Mouse (Mus musculus) adrenal gland, postnatal 36 days (tissue): Measurements from ENCODE around the gene Ylpm1. TPM values are rescaled to one million over a fixed set of nuclear protein-coding genes. Genes with fewer than 3 reads are reported as not detected.
A peak's percentile ranks its signal among the peaks of the same experiment; 100 is the strongest.

ENCODE experiments used
- DNase-seq, 2 experiments: peaks; one replicate each; pipeline ENCODE4 v3.0.0; 2021; ENCODE audit warnings: mixed read lengths in 1 of 2
- total RNA-seq, 2 experiments: library from RNA; stranded (reverse); gene quantifications; 2 replicates each; pipeline ENCODE4 v1.2.3; 2021

Gene Ylpm1
- total RNA-seq, 2 experiments from 2014 or later, result 48.5 to 52.1 TPM

DNA sequence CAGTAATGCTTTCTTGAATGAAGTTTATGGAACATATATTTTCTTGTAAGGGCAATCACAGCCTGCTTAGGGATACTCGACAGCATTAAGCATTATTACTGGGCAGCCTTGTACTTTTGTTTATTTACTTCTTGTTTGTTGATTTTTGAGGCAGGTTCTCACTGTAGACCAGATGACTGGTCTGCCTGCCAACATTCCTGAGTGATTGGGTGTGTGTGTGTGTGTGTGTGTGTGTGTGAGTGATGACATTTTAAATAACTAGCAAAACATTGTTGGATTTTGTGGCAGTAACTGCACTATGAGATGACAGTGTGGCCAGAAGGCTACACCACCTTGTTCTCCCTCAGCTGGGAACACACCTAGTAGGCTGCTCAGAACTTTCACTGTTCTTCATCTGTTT, 13.7 kb downstream of the Ylpm1 start:
- DNase-seq, result peak in 1 of 2 experiments; percentile 17

DNA sequence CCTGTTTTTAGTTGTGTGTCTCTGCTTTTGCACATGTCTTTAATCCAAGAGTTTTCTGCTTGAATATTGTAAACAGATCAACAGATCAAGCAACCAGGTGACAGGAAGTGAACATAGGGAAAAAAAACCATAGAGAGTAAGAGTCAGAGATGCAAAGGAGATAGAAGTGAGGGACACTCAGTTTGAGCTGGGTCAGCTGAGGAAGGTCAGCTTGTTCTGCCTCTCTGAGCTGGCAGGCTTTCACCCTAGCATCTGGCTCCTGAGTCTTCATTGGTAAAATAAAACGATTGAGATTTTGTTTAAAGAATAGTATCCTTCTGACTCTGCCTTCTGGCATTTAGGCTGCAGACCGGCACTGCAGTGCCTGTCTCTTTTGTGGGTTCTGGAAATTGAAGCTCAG, 14.4 kb downstream of the Ylpm1 start:
- DNase-seq, result peak; percentile 16 to 22

DNA sequence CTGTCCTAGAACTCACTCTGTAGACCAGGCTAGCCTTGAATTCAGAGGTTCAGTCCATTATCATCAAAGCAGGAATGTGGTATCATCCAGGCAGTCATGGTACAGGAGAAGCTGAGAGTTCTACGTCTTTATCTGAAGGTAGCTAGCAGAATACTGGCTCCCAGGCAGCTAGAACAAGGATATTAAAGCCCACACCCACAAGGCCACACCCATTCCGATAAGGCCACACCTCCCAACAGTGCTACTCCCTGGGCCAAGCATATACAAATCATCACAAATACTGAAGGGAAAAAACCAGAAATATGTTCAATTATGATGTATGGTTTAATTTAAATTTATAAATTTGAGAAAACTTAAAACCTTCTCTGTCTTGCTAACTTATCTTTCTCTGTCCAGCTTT, 16.1 kb downstream of the Ylpm1 start:
- DNase-seq, result no peak

DNA sequence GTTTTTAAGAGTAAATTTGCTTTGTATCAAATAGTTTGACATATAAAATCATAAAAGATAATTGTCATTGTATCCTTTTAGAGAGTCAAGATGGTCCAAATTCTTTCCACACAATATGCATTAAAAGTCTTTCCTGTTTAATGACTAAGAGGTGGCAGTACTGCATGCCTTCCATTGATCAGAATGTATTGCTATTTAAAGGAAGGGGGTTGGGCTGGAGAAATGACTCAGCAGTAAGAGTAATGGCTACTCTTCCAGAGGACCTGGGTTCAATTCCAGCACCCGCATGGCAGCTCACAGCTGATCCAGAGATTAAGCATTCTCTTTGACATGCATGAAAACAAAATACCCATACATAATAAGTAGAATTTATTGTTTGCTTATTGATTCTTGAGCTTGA, 25.9 kb downstream of the Ylpm1 start:
- DNase-seq, result no peak

DNA sequence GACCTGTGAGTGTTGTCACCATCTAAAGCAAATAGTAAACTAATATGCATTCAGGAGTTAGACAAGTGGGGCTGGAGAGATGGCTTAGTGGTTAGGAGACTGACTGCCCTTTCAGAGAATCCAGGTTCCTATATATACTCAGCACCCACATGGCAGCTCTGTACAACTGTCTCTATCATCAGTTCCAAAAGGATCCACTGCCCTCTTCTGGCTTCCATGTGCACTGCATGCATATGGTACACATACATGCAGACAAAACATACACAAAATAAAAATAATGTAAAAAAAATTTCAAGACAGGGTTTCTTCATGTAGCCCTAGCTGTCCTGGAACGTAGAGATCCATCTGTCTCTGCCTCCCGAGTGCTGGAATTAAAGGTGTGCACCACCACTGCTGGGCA, 36.6 kb downstream of the Ylpm1 start:
- DNase-seq, result peak; percentile 8 to 29

DNA sequence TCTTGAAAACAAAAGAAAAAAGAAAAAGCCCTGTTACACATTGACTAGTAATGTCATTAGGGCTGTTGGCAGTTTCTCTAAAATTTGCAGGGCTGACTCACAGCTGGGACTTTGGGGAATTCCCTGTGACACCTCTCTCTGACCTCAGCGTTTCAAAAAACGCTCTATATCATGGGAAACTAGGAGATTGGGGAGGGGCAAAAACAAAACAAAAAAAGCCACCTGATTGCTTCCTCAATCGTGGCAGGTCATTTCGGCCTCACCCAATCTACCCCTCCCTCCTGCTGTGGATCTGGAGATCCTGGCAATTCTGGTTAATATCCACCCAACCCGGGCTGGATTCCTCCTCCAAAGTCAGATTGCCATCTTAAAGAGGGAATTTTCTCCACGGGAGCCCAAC, 55.1 kb downstream of the Ylpm1 start:
- DNase-seq, result peak; percentile 2 to 10

DNA sequence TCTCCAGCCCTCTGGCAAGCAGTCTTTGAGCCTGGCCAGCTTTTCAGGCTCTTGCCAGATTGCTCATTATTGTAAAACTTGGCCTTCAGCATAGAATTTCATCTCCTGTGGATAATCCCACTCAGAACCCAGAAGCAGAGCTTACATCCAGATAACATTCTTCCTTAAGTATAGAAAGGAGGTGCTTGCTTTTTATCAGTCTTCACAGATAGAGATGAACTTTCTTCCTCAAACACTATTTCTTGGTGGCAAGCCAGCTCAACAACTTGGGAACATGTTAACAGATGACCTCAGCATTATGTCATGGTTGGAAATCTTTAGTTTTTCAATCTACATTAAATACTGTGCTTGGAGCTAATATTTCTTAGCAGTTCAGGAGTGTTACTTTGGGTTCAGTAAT, 74.9 kb downstream of the Ylpm1 start:
- DNase-seq, result no peak

DNA sequence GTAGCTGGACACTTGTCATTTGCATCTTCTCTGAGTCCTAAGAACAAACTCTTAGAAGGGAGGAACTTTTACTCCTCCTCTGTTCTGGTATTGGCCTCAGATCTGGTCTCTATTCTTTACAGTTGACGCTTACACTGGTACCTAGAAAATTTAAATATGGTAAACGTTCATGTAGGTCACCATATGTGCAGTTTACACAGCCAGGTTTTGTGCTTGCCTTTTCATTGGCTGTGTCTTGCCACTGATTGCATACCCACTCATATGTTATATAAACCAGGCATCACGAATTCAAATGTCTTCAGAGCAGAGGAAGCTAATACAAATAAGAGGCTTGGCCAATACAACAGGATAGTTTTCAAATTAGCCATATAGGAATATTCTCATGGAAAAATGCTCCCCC, 81.0 kb downstream of the Ylpm1 start:
- DNase-seq, result no peak

DNA sequence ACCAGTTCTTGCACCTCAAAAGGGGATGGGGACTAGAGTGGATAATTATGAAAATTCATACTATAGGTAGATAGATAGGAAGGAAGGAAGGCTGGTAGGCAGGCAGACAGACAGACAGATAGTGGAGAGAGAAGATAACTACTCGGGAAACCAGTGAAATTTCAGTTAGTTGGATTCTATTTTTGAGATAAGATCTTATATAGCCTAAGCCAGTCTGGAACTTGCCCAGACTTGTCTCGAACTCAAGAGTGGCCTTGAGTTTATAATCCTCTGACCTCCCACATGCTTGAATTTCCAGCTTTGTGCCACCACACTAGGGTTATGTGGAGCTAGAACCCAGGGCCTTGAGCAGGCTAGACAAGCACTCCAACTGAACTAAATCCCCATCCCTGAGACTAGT, 88.1 kb downstream of the Ylpm1 start:
- no peak for DNase-seq

DNA sequence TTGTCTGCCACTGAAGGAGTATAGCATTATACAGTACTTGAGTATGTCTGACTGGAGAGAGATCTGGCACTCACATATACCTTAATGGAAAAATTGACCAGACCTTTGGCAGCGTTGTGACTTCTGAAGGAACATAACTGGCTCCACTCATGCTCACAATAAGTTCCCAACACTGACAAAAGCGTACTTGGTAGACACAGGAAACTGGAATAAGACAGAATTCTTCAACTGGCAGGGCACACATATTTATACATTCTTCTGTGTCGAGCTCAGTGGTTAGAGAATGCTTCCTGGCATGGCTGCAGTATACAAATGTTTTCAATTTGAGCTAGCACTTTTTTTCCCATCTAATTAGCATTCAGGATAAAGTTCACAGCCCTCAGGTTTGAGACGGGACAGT, 88.8 kb downstream of the Ylpm1 start:
- no peak for DNase-seq

DNA sequence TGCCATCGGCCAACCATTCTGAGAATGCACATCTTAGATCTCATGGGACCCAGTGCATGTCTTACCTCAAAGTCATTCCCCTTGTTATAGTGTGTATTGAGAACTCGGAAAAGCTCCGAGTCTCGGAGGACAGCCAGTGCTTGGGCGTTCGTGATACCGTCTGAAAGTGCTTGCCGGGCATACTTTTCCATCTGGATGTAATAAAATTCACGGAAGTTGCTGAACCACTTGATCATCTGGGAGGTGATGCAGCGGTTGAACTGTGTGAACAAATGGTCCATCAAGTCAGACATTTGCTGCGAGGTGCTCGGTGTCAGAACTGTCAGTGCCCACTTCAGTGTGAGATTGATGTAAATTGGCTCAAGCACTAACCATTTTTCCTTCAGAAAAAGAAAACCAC, 91.7 kb downstream of the Ylpm1 start:
- no peak for DNase-seq

DNA sequence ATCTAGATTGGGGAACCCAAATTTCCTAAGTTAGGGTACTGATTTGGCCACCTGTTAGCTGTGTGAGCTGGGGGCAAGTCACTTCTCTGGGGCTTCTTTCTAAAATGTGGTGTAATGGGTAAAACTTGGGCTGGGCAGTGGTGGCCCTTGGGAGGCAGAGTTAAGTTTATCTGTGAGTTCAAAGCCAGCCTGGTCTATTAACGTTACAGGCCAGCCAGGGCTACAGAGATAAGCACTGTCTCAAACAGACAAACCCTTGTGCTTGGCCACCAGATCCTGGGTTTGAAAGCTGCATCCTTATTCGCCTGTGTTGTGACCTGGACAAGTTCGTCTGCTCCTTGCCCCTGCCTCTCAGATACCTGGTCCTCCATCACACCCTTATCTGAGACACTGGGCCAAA, 95.1 kb downstream of the Ylpm1 start:
- DNase-seq, result no peak

DNA sequence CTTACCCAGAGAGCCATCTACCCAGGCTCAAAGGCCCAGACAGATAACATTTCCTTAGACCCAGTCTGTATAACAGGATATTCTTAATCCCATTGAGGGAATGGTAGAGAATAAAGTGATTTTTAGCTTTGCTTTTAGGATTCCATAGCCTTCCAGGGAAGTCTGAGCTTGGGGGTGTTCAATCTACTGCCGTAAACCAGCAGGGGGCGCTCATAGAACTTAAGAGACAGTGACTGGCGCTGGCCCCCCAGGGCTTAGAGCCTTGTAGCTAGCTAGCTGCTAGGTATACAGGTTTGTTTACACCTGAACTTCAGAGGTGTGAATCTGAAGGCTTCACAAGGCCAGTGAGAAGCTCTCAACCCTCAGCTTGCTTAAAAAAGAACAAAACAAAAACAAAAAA, 96.1 kb downstream of the Ylpm1 start:
- DNase-seq, result peak; percentile 72 to 85

DNA sequence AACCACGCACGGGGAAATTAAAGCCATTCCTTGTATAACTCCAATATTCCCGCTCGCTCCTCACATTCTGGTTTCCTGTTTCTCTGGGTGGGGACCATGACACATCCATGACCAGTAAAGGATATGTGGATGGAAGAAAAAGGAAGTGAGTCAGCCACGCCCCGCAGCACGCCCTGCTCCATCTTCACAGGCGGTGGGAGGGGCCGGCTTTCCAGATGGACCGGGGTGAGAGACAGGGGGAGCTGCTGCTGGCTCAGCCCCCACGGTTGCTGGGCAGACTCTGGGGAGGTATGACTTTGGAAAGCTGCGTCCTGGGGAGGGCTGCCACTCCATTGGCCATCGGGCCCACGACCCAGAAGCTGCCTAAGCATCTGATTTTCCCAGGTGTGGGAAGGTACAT, 97.9 kb downstream of the Ylpm1 start:
- peak; percentile 30 to 53 for DNase-seq

DNA sequence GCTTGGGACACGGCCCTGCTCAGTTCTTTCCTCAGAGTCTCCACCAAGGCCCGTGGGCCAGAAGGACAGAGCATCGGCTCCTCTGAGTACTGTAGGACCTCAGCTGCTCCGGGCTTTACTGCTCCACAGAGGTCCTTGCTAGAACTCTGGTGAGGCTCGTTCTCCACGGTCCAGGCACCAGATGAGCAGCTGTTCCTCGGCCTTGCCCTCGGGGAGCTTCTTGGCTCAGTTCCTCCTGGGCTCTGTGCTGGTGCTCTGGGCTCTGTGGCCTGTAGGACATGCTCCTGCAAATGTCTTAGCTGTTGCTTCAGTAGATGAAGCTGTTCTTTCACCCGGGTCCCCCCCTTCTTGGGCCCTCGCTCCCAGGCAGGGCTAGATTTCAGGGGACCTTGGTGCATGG, 98.6 kb downstream of the Ylpm1 start:
- DNase-seq, result peak; percentile 15 to 32

DNA sequence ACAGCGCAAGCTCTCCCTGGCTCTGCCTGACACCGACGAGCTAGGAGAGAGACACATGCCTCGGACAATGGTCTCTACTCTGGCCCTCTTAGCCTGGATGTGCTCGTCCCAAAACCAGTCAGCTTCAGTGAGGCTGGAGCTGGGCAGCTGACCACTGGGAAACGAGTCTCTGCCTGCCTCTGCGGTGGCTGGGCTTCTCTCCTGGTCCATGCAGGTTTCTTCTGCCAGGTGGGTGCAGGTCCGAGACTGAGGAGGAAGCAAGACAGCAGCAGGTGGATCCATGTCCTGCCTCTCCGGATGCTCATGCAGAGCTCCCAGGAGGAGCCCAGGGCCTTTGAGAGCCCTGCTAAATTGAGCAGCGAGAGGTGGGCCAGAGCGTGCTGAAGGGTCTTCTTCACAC, 99.0 kb downstream of the Ylpm1 start:
- DNase-seq, result no peak

DNA sequence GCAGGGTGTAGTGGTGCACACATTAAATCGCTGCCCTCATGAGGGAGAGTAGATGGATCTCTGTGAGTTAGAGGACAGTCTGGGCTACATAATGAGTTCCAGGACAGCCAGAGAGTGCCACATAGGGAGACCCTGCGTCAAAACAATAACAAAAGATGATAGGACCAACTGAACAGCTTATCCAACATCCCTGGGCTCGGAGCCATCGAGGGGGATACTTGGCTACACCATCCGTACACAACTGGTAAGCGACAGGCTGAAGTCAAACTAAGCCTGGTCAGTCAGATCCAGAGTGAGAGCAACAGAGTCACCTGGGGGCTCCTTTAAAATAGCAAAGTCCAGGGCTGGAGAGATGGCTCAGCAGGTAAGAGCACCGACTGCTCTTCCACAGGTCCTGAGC, 99.7 kb downstream of the Ylpm1 start:
- DNase-seq, result no peak

DNA sequence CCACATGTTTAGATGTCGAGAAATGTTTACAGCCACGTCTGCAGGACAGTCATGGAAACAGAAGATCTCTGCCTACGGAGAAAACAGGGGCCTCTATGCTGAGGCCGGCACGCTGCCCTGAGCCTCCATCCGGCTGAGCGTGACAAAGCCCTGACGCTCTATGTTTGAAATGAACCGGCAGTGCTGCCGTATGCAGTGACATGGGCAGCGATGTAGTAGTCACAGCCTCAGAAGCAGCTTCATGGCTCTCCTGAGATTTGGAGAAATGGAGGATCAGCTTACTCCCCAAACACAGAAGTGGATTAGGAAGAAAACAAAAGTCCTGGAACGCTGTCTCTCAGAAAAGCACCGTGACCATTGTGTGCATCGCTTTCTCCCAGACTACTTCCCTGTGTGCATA, 104.9 kb downstream of the Ylpm1 start:
- no peak for DNase-seq

DNA sequence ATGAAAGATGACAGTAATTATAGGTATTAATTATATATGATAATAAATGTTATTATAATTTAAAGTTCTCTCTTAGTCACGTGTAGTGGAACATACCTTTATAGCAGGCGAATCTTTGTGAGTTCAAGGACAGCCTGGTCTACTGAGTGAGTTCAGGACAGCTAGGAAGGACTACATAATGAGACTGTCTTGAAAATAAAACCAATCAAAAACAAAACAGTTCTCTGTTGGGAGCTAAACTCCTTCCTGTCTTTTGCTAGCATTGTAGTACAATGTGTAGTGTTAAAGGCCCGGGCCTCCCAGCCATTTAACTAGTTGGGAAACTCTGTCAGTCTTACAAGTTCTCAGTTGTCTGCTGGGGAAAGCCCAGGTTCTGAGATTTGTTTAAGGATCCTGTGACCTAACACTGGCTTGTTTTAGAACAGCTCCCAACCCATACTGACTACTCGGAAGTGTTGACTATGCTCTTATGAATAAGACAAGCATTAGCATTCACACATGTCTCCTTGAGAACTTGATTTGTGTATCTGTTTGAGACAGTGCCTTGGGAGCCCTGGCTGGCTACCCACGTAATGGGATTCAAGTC, 105.5 kb downstream of the Ylpm1 start:
- no peak for DNase-seq

DNA sequence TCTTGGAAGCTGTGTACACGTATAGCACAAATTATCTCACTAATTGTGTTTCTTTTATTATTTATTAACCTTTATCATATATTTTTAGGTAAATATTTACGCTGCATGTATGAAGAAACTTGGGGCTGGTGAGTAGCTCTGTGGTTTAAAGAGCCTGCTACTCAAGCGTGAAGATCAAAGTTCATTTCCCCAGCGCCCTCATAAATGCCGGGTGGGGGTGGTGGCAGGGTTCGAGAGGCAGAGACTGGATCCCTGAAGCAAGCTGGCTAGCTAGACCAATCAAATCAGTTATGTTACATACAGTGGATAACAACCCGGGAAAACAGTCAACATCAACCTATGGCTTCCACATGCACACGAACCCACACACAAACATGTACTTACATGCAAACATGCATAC, 107.0 kb downstream of the Ylpm1 start:
- no peak for DNase-seq

DNA sequence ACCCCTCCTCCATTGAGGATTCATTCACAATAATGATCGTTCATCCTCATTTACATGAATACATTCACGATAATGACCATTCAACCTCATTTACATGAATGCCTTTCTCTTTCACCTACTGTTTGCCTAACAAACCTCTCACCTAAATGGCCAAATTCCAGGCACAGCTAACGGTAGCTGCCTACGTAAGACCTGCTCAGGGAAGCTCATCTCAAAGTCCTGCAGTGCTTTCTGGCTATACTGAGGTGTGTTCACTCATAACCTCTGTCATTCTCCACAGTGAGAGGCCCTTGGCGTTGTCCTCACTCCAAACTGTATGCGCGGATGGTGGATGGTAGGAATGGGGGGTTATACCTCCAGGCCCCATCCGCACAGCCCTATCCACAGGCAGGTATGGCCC, 108.7 kb downstream of the Ylpm1 start:
- no peak for DNase-seq

DNA sequence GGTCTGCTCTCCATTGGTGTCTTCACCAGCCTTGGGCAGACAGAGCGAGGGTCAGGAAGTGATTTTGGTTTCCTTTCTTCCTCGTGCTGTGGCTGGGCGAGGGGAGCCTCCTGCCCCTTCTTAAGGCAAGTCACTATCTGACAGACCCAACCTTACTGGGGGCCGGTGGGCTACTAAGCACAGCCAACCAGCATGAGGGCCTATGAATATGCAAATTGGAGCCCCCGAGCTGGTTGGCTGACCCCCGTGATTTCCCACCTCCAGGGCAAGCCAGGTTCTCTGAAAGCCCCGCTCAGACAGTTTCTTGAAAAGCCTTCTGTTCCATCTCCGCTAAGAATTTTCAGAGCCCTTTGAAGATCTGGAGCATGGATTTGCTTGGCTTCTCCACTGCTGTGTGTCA, 110.2 kb downstream of the Ylpm1 start:
- DNase-seq, result no peak

DNA sequence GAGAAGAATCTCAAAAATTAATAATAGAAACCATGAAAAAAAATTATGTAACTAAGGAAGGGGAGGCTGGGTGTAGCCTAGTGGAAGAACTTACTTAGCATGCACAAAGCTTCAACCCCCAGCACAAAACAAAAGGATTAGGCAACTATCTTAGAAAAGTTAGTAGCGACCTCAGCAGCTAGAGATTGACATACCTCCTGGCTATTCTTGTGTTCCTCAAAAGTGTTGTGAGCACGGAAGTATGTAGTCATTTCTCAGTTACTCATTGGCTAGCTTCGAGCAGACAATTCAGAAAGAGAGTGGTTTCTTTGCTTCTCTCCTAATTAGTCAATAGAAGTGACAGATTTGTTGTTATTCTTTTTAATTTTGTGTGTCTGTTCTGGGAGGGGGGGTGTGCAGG, 112.5 kb downstream of the Ylpm1 start:
- DNase-seq, result no peak

DNA sequence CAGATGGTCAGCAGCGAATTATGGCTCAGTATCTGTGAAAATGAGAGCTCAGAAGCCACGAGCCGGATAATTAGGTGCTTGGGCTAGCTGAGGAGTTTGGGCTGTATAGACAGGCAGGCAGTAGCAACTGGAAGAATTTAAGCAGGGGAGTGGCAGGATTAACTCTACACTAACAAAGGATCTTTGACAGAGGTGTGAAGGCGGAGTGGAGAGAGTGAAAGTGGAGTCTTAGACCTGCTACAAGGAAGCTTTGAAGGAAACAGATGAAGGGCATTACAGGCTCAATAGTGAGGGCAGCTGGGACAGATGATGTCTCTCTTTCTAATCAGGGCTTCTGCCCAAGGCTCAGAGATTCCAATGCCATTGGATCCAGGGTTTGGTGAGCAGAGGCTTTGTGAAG, 113.3 kb downstream of the Ylpm1 start:
- no peak for DNase-seq

DNA sequence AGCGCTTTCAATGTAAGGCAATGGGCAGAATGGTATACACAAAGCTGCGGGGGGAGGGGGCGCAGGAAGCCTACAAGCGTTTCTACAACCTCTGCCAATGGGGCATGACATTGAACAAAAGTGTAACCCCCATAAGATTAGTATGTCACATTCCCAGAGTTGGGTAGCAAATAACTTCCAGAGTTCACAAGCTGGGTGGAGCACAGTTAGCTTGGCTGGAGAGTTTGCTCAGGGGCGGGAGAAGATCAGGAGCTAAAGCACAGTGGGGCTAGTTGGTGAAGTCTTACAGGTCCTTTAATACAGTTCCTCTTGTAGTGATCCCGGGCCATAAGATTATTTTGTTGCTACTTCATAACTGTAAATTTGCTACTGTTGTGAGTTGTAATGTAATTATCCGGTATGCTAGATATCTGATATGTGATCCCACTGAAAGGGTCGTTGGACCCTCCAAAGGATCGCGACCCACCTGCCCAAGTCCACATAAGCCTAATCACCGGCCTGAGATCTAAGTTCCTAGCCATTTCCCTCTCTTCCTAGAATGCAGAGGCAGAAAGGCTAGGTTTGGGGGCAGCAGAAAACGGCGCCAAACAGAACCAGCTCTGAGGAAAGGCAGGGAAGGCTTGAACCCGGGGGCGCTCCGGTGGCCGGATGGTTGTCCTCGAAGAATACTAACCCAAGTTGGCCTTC, 114.0 kb downstream of the Ylpm1 start:
- DNase-seq, result no peak
